Mouse (Mus musculus): ENCODE data around the gene Syt6. TPM values are rescaled to one million over a fixed set of nuclear protein-coding genes. Genes with fewer than 3 reads are reported as not detected.

Syt6 gene
- polyA plus RNA-seq, 1 experiment, result not detected

GRCm38 (mm10) chr3:103624591-103625051 is 49.6 kb downstream of the Syt6 start:
- Histone ChIP-seq H3K36me3 (ENCODE audit: control insufficient read depth, insufficient read depth) (no peaks in the 10 kb centered on the region), H3K4me3 (ENCODE audit: insufficient read depth, poor library complexity, severe bottlenecking) (no peak overlapping the region), H3K27me3 (ENCODE audit: control insufficient read depth, insufficient read depth, insufficient read length) (no peaks in the 10 kb centered on the region), H3K79me3 (ENCODE audit: low read depth) (no peaks in the 10 kb centered on the region), H3K79me2 (ENCODE audit: control insufficient read depth, insufficient read depth) (no peaks in the 10 kb centered on the region), H3ac (ENCODE audit: control insufficient read depth, insufficient read length, low read depth) (no peak overlapping the region)
- TF ChIP-seq CEBPB (IDR thresholded peaks at IDR 0.05; ENCODE audit: low read depth) (no peak), MYOD1 (IDR thresholded peaks at IDR 0.05; ENCODE audit: control insufficient read depth, insufficient read length, low read depth) (no peak), USF1 (IDR thresholded peaks at IDR 0.05; ENCODE audit: low read depth) (no peak), FOSL1 (IDR thresholded peaks at IDR 0.05; ENCODE audit: insufficient read depth, low read length, poor library complexity, severe bottlenecking) (no peak), MYOG (IDR thresholded peaks at IDR 0.05; ENCODE audit: control insufficient read depth, extremely low read depth, insufficient read length) (no peak), CTCF (IDR thresholded peaks at IDR 0.05; ENCODE audit: control insufficient read depth, insufficient read depth, insufficient read length) (no peak), MAX (IDR thresholded peaks at IDR 0.05) (no peak)

- Histone ChIP-seq H3K27me3 (ENCODE audit: control insufficient read depth, insufficient read depth, insufficient read length) (no peaks in the 10 kb centered on the region), H3K79me2 (ENCODE audit: control insufficient read depth, insufficient read depth) (no peaks in the 10 kb centered on the region), H3K4me3 (ENCODE audit: insufficient read depth, poor library complexity, severe bottlenecking) (no peak overlapping the region), H3K79me3 (ENCODE audit: low read depth) (no peaks in the 10 kb centered on the region), H3ac (ENCODE audit: control insufficient read depth, insufficient read length, low read depth) (no peak overlapping the region), H3K36me3 (ENCODE audit: control insufficient read depth, insufficient read depth) (no peaks in the 10 kb centered on the region)
- TF ChIP-seq CTCF (IDR thresholded peaks at IDR 0.05; ENCODE audit: control insufficient read depth, insufficient read depth, insufficient read length), result no peak
- TF ChIP-seq USF1 (IDR thresholded peaks at IDR 0.05; ENCODE audit: low read depth), result no peak
- no peak for TF ChIP-seq FOSL1 (IDR thresholded peaks at IDR 0.05; ENCODE audit: insufficient read depth, low read length, poor library complexity, severe bottlenecking)
- TF ChIP-seq MYOD1 (IDR thresholded peaks at IDR 0.05; ENCODE audit: control insufficient read depth, insufficient read length, low read depth), result peak; percentile 10
- TF ChIP-seq MYOG (IDR thresholded peaks at IDR 0.05; ENCODE audit: control insufficient read depth, extremely low read depth, insufficient read length), result no peak
- no peak for TF ChIP-seq CEBPB (IDR thresholded peaks at IDR 0.05; ENCODE audit: low read depth)
- TF ChIP-seq MAX (IDR thresholded peaks at IDR 0.05), result no peak
These were observed 50.1 kb downstream of the Syt6 start for GRCm38 (mm10) chr3:103625169-103625568.

- TF ChIP-seq MAX (IDR thresholded peaks at IDR 0.05), result no peak
- no peak for TF ChIP-seq CEBPB (IDR thresholded peaks at IDR 0.05; ENCODE audit: low read depth)
- no peak for TF ChIP-seq MYOG (IDR thresholded peaks at IDR 0.05; ENCODE audit: control insufficient read depth, extremely low read depth, insufficient read length)
- TF ChIP-seq MYOD1 (IDR thresholded peaks at IDR 0.05; ENCODE audit: control insufficient read depth, insufficient read length, low read depth), result no peak
- TF ChIP-seq FOSL1 (IDR thresholded peaks at IDR 0.05; ENCODE audit: insufficient read depth, low read length, poor library complexity, severe bottlenecking), result no peak
- TF ChIP-seq USF1 (IDR thresholded peaks at IDR 0.05; ENCODE audit: low read depth), result no peak
- no peak for TF ChIP-seq CTCF (IDR thresholded peaks at IDR 0.05; ENCODE audit: control insufficient read depth, insufficient read depth, insufficient read length)
These were observed 51.5 kb downstream of the Syt6 start for GRCm38 (mm10) chr3:103626481-103626880.

GRCm38 (mm10) chr3:103627661-103628060 is 52.6 kb downstream of the Syt6 start:
- Histone ChIP-seq H3K36me3 (ENCODE audit: control insufficient read depth, insufficient read depth) (no peaks in the 10 kb centered on the region), H3ac (ENCODE audit: control insufficient read depth, insufficient read length, low read depth) (no peak overlapping the region), H3K79me2 (ENCODE audit: control insufficient read depth, insufficient read depth) (no peaks in the 10 kb centered on the region), H3K4me3 (ENCODE audit: insufficient read depth, poor library complexity, severe bottlenecking) (no peak overlapping the region), H3K27me3 (ENCODE audit: control insufficient read depth, insufficient read depth, insufficient read length) (no peaks in the 10 kb centered on the region), H3K79me3 (ENCODE audit: low read depth) (no peaks in the 10 kb centered on the region)
- TF ChIP-seq MYOG (IDR thresholded peaks at IDR 0.05; ENCODE audit: control insufficient read depth, extremely low read depth, insufficient read length) (no peak), FOSL1 (IDR thresholded peaks at IDR 0.05; ENCODE audit: insufficient read depth, low read length, poor library complexity, severe bottlenecking) (no peak), MAX (IDR thresholded peaks at IDR 0.05) (no peak), CEBPB (IDR thresholded peaks at IDR 0.05; ENCODE audit: low read depth) (no peak)

More at GRCm38 (mm10) chr3:103626481-103626880, 51.5 kb downstream of the Syt6 start:
- no peak overlapping the region for H3ac ChIP-seq (ENCODE audit: control insufficient read depth, insufficient read length, low read depth)
- no peaks in the 10 kb centered on the region for H3K79me3 ChIP-seq (ENCODE audit: low read depth)
- no peaks in the 10 kb centered on the region for H3K27me3 ChIP-seq (ENCODE audit: control insufficient read depth, insufficient read depth, insufficient read length)
- H3K79me2 ChIP-seq (ENCODE audit: control insufficient read depth, insufficient read depth), result no peaks in the 10 kb centered on the region
- no peak overlapping the region for H3K4me3 ChIP-seq (ENCODE audit: insufficient read depth, poor library complexity, severe bottlenecking)
- H3K36me3 ChIP-seq (ENCODE audit: control insufficient read depth, insufficient read depth), result no peaks in the 10 kb centered on the region

- Histone ChIP-seq H3ac (ENCODE audit: control insufficient read depth, insufficient read length, low read depth) (no peak overlapping the region), H3K79me2 (ENCODE audit: control insufficient read depth, insufficient read depth) (no peaks in the 10 kb centered on the region), H3K4me3 (ENCODE audit: insufficient read depth, poor library complexity, severe bottlenecking) (no peak overlapping the region), H3K36me3 (ENCODE audit: control insufficient read depth, insufficient read depth) (no peaks in the 10 kb centered on the region), H3K27me3 (ENCODE audit: control insufficient read depth, insufficient read depth, insufficient read length) (no peaks in the 10 kb centered on the region), H3K79me3 (ENCODE audit: low read depth) (no peaks in the 10 kb centered on the region)
- no peak for TF ChIP-seq CEBPB (IDR thresholded peaks at IDR 0.05; ENCODE audit: low read depth)
- no peak for TF ChIP-seq MAX (IDR thresholded peaks at IDR 0.05)
- no peak for TF ChIP-seq USF1 (IDR thresholded peaks at IDR 0.05; ENCODE audit: low read depth)
- no peak for TF ChIP-seq MYOG (IDR thresholded peaks at IDR 0.05; ENCODE audit: control insufficient read depth, extremely low read depth, insufficient read length)
- no peak for TF ChIP-seq FOSL1 (IDR thresholded peaks at IDR 0.05; ENCODE audit: insufficient read depth, low read length, poor library complexity, severe bottlenecking)
- no peak for TF ChIP-seq MYOD1 (IDR thresholded peaks at IDR 0.05; ENCODE audit: control insufficient read depth, insufficient read length, low read depth)
- TF ChIP-seq CTCF (IDR thresholded peaks at IDR 0.05; ENCODE audit: control insufficient read depth, insufficient read depth, insufficient read length), result no peak
These were observed 58.1 kb downstream of the Syt6 start for GRCm38 (mm10) chr3:103633124-103633523.

GRCm38 (mm10) chr3:103633831-103634230 is 58.8 kb downstream of the Syt6 start:
- TF ChIP-seq MYOD1 (IDR thresholded peaks at IDR 0.05; ENCODE audit: control insufficient read depth, insufficient read length, low read depth) (no peak), FOSL1 (IDR thresholded peaks at IDR 0.05; ENCODE audit: insufficient read depth, low read length, poor library complexity, severe bottlenecking) (no peak), CEBPB (IDR thresholded peaks at IDR 0.05; ENCODE audit: low read depth) (no peak), MYOG (IDR thresholded peaks at IDR 0.05; ENCODE audit: control insufficient read depth, extremely low read depth, insufficient read length) (no peak), USF1 (IDR thresholded peaks at IDR 0.05; ENCODE audit: low read depth) (no peak), CTCF (IDR thresholded peaks at IDR 0.05; ENCODE audit: control insufficient read depth, insufficient read depth, insufficient read length) (no peak), MAX (IDR thresholded peaks at IDR 0.05) (no peak)
- Histone ChIP-seq H3K79me3 (ENCODE audit: low read depth) (no peaks in the 10 kb centered on the region), H3K27me3 (ENCODE audit: control insufficient read depth, insufficient read depth, insufficient read length) (no peaks in the 10 kb centered on the region), H3ac (ENCODE audit: control insufficient read depth, insufficient read length, low read depth) (no peak overlapping the region), H3K36me3 (ENCODE audit: control insufficient read depth, insufficient read depth) (no peaks in the 10 kb centered on the region), H3K79me2 (ENCODE audit: control insufficient read depth, insufficient read depth) (no peaks in the 10 kb centered on the region), H3K4me3 (ENCODE audit: insufficient read depth, poor library complexity, severe bottlenecking) (no peak overlapping the region)

All from C2C12 (cell line).